Mouse (Mus musculus) c-Kit-positive CD71-positive TER-119-negative erythroid progenitor cells, embryonic 14.5 days (primary cell): Measurements from ENCODE around the gene Rin2.

Experiments
- DNase-seq: peaks from one replicate; pipeline ENCODE4 v3.0.0-alpha.2; 2013; ENCODE audit warnings: low read depth

Gene Rin2

GRCm38 (mm10) chr2:145788562-145789346 lies 113.7 kb downstream of the Rin2 start:
- no peak for DNase-seq

GRCm38 (mm10) chr2:145793702-145794101 lies 118.7 kb downstream of the Rin2 start:
- no peak for DNase-seq

- no peak for DNase-seq
These were observed 119.4 kb downstream of the Rin2 start for GRCm38 (mm10) chr2:145794318-145794954.

GRCm38 (mm10) chr2:145797851-145798250 lies 122.8 kb downstream of the Rin2 start:
- DNase-seq = no peak

- DNase-seq = no peak
These were observed 123.9 kb downstream of the Rin2 start for GRCm38 (mm10) chr2:145798954-145799353.

GRCm38 (mm10) chr2:145801322-145802052 lies 126.5 kb downstream of the Rin2 start:
- no peak for DNase-seq

GRCm38 (mm10) chr2:145802626-145803025 lies 127.6 kb downstream of the Rin2 start:
- no peak for DNase-seq

- no peak for DNase-seq
These were observed 128.9 kb downstream of the Rin2 start for GRCm38 (mm10) chr2:145803822-145804342.

GRCm38 (mm10) chr2:145804524-145804923 lies 129.5 kb downstream of the Rin2 start:
- no peak for DNase-seq

GRCm38 (mm10) chr2:145807276-145807675 lies 132.3 kb downstream of the Rin2 start:
- no peak for DNase-seq

GRCm38 (mm10) chr2:145808251-145808650 lies 133.2 kb downstream of the Rin2 start:
- no peak for DNase-seq

- DNase-seq = no peak
These were observed 133.7 kb downstream of the Rin2 start for GRCm38 (mm10) chr2:145808667-145809066.

- DNase-seq = no peak
These were observed 135.7 kb downstream of the Rin2 start for GRCm38 (mm10) chr2:145810676-145811075.

- no peak for DNase-seq
These were observed 137.8 kb downstream of the Rin2 start for GRCm38 (mm10) chr2:145812818-145813217.

- no peak for DNase-seq
These were observed 142.2 kb downstream of the Rin2 start for GRCm38 (mm10) chr2:145817195-145817594.

GRCm38 (mm10) chr2:145822013-145822782 lies 147.2 kb downstream of the Rin2 start:
- no peak for DNase-seq

GRCm38 (mm10) chr2:145822783-145823729 lies 148.0 kb downstream of the Rin2 start:
- no peak for DNase-seq

GRCm38 (mm10) chr2:145824749-145825148 lies 149.7 kb downstream of the Rin2 start:
- DNase-seq = no peak

GRCm38 (mm10) chr2:145825221-145825620 lies 150.2 kb downstream of the Rin2 start:
- DNase-seq = no peak

GRCm38 (mm10) chr2:145827930-145828329 lies 152.9 kb downstream of the Rin2 start:
- DNase-seq = no peak

GRCm38 (mm10) chr2:145828603-145829002 lies 153.6 kb downstream of the Rin2 start:
- DNase-seq = no peak
